Mouse (Mus musculus): ENCODE measurements around the gene Asb8. TPM values are rescaled to one million over a fixed set of nuclear protein-coding genes. Genes with fewer than 3 reads are reported as not detected.
A peak's percentile ranks its signal among the peaks of the same experiment; 100 is the strongest.

The Asb8 gene
- polyA plus RNA-seq, 1 experiment from 2014 or later: 43.7 TPM

DNA sequence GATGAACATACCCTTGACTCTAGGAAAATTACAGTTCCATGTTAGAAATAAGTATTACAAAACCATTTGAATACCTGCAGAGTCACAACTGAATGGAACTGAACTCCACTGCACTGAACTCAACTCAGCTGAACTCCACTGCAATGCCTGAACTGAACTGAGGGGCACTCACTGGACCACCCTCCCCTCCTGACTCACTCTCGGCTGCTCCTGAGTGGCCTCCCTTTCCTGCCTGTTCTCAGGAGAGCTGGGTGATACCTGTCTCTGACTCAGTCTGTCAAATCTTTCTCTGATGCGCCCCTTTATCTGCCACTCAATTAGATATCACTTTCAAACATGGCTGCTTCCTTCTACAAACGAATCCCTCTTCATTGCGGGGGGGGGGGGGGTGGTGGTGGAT, 11.3 kb downstream of the Asb8 start:
- WGBS: 54% methylated on average over 4 of the region's 4 CpGs
- Histone ChIP-seq H3K36me3 (no peaks in the 10 kb centered on the region), H3K27ac (no peak overlapping the region), H3K9ac (no peak overlapping the region), H3K4me1 (no peaks in the 10 kb centered on the region), H3K4me3 (replicated peaks) (no peak overlapping the region), H3K9me3 (no peaks in the 10 kb centered on the region), H3K27me3 (replicated peaks) (no peaks in the 10 kb centered on the region), H3K4me2 (no peak overlapping the region)
- ATAC-seq (ENCODE audit: insufficient read depth, low FRiP score, low read depth): no peak

DNA sequence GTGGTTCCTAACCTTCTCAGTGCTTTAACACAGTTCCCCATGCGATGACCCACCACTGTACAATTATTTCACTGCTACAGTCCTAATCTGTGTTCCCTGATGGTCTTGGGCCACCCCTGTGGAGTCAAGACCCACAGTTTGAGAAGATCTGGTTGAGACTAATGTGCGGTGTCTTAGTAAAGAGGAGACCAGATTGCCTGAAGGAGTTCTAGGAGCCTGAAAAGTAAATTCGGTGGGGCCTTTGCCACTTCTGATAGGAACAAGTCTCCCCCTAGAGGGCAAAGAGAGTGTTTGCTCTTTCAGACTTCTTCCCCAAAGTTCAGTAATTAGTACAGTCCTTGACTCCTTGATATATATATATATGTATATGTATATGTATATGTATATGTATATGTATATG, 11.8 kb downstream of the Asb8 start:
- no peak overlapping the region for H3K4me3 ChIP-seq (replicated peaks)
- no peaks in the 10 kb centered on the region for H3K27me3 ChIP-seq (replicated peaks)
- no peak overlapping the region for H3K4me2 ChIP-seq
- H3K9me3 ChIP-seq: no peaks in the 10 kb centered on the region
- no peak for ATAC-seq (ENCODE audit: insufficient read depth, low FRiP score, low read depth)
- no peaks in the 10 kb centered on the region for H3K36me3 ChIP-seq
- 32% methylated on average over 3 of the region's 3 CpGs for WGBS
- H3K4me1 ChIP-seq: no peaks in the 10 kb centered on the region
- H3K9ac ChIP-seq: no peak overlapping the region
- H3K27ac ChIP-seq: no peak overlapping the region

DNA sequence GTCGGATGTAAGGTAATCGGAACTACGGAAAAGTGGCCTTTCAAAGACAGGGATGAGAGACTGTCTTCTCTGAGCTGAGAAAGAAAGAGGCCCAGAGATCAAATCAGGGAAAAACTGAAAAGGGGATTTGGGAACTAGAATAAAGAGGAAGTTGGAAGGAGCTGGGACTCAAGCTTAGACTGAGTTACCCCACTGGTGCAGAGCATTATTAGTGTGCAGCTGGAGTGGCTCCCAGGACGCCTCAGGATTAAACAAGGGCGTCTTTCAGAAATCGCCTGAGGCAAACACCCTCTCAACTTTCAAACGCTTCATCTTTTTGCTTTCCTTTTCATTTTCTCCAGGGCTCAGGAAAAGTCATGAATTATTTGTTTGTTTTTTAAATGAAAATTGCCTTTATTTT, 12.5 kb downstream of the Asb8 start:
- Histone ChIP-seq H3K9ac (no peak overlapping the region), H3K4me2 (no peak overlapping the region), H3K27me3 (replicated peaks) (no peaks in the 10 kb centered on the region), H3K36me3 (no peaks in the 10 kb centered on the region), H3K27ac (no peak overlapping the region), H3K9me3 (no peaks in the 10 kb centered on the region), H3K4me3 (replicated peaks) (no peak overlapping the region), H3K4me1 (no peaks in the 10 kb centered on the region)
- ATAC-seq (ENCODE audit: insufficient read depth, low FRiP score, low read depth): no peak
- WGBS: 67% methylated on average over 7 of the region's 7 CpGs

DNA sequence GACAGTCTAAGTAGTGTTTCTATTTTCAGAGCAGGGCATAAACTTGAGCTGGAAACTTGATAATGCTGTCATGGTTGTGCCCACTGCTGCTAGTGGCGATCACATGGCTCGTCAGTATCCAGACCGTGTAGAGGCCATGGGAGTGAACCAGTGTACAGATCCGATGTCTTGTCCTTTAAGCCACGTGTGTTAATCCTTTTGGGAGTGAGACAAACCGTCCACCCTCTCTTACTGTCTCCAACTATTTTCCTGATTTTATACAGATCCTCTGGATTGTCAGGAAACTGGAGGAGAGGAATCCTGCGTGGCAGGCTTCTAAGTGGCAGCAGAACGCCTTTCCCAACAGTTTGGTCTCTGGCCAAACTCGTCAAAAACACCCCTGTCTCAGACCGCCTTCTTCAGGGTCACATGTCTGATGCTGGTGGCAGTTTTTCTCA, 16.2 kb downstream of the Asb8 start:
- WGBS: 66% methylated on average over 10 of the region's 10 CpGs

DNA sequence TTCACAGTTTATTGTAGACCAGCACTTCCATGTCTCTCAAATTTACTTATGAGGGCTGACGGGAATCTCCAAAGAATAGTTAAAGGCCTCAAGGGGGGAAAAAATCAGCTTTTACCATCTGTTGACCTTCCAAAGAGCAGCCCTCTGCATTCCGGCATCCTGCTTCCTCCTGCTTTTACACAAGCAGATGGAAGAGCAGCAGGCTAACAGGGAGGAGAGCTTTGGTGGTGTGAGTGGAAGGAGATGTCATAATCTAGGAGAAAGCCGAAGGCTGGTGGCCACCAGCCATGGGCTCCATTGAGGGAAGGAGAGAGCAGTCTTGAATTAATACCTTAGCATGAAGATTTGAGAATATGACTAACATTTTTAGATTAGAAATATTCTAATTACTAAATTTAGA, 17.1 kb downstream of the Asb8 start:
- Histone ChIP-seq H3K4me3 (replicated peaks) (no peak overlapping the region), H3K9ac (no peak overlapping the region), H3K9me3 (no peaks in the 10 kb centered on the region), H3K4me1 (0 out of 2 replicates have a peak, but pooled peaks cover 7% of the 10 kb centered on the region), H3K4me2 (no peak overlapping the region), H3K27me3 (replicated peaks) (no peaks in the 10 kb centered on the region), H3K36me3 (no peaks in the 10 kb centered on the region), H3K27ac (no peak overlapping the region)
- 66% methylated on average over 3 of the region's 3 CpGs for WGBS
- ATAC-seq (ENCODE audit: insufficient read depth, low FRiP score, low read depth): no peak

More for the DNA sequence above, 16.2 kb downstream of the Asb8 start:
- Histone ChIP-seq H3K4me1 (0 out of 2 replicates have a peak, but pooled peaks cover 7% of the 10 kb centered on the region), H3K36me3 (no peaks in the 10 kb centered on the region), H3K9ac (no peak overlapping the region), H3K27me3 (replicated peaks) (no peaks in the 10 kb centered on the region), H3K27ac (no peak overlapping the region), H3K9me3 (no peaks in the 10 kb centered on the region), H3K4me3 (replicated peaks) (no peak overlapping the region), H3K4me2 (no peak overlapping the region)
- no peak for ATAC-seq (ENCODE audit: insufficient read depth, low FRiP score, low read depth)

DNA sequence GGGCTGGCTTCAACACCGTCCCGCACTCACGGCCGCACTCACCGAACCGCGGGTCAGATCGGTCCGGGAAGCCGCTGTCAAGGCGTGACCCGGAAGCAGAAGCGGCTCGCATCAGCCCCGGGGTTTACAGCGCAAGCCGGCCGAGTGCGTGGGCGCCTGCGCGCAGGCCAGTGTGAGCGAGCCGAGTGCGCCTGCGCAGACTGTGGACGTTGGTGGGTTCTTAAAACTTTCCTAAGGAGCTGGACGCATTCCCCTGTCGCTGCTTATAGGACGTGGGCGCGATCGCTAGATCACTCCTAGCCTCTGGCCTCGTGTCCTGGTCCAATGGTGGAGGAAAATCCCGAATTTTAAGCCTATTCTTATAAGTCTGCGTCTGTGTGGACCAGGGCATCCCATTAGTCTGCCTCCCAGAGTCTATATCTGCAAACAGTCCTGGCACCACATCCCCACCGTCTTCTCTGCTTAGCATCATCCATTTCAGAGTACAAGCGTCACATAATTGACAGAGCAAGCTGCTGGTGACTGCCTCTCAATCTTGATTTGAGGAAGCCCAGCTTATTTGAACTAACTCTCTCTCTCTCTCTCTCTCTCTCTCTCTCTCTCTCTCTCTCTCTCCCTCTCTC, 19.8 kb downstream of the Asb8 start:
- H3K9ac ChIP-seq: peak overlapping the region; percentile 95
- under 1% methylated on average over 38 of the region's 38 CpGs for WGBS
- H3K4me1 ChIP-seq: 0 out of 2 replicates have a peak, but pooled peaks cover 7% of the 10 kb centered on the region
- no peaks in the 10 kb centered on the region for H3K9me3 ChIP-seq
- H3K27ac ChIP-seq: peak overlapping the region; percentile 69
- ATAC-seq (ENCODE audit: insufficient read depth, low FRiP score, low read depth): peak; percentile 95
- no peaks in the 10 kb centered on the region for H3K36me3 ChIP-seq
- no peaks in the 10 kb centered on the region for H3K27me3 ChIP-seq (replicated peaks)
- peak overlapping the region; percentile 97 for H3K4me3 ChIP-seq (replicated peaks)
- peak overlapping the region; percentile 77 for H3K4me2 ChIP-seq

DNA sequence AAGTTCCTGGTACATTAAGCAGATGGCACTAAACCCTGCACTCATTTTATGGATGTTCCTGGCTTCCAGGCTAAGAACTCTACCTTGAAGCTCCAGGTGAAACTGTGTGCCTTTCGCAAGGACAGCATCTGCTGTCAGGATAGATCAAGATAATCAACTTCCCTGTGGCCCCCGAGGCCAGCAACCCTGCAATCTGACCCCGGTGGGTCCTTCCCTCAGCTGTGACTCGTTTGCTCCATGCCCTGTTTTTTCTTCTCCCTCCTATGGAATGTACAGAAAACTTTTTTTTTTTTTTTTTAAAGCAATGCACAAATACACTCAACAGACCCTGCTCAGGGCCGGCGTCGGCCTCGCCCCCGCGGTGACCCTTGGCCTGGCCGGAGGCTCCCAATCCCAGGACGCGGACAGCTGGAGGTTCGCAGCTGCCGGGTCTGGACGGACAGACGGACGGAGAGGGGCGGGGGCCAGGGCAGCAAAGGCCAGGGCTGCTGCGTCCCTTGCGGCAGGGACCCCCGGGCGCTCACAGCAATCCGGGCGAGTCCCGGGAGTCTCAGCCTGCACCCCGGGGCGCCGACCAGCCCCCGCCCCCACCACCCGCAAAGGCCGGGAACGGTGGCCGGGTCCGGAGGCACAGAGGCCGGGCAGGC, 20.4 kb downstream of the Asb8 start:
- H3K9me3 ChIP-seq: no peaks in the 10 kb centered on the region
- peak overlapping the region; percentile 95 for H3K9ac ChIP-seq
- peak overlapping the region; percentile 97 for H3K4me3 ChIP-seq (replicated peaks)
- peaks cover under 1% of the 10 kb centered on the region; the same call in 1 of the 2 replicates for H3K36me3 ChIP-seq
- peak overlapping the region; percentile 52 for H3K27ac ChIP-seq
- H3K27me3 ChIP-seq (replicated peaks): no peaks in the 10 kb centered on the region
- ATAC-seq (ENCODE audit: insufficient read depth, low FRiP score, low read depth): peak; percentile 48; the same call in 1 of the 2 replicates
- H3K4me1 ChIP-seq: 0 out of 2 replicates have a peak, but pooled peaks cover 7% of the 10 kb centered on the region
- under 1% methylated on average over 36 of the region's 36 CpGs for WGBS
- peak overlapping the region; percentile 77 for H3K4me2 ChIP-seq

DNA sequence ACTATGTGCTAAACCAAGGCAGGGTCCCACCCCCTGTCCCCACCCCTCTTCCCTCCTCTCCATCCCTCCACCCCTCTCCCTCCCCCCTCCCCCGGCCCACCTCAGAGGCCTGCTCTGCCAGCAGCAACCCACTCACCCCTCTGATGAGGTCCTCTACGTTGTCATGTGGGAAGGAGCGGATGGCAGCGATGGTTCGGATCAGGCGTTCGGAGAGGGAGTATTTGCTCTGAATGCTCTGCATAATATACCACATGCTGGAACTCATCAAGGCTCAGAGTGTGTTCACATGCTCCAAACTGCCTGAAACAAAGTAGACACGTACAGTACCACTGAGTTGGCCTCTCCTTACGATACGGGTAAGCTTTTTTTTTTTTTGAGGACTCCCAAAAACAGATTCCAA, 22.9 kb downstream of the Asb8 start:
- Histone ChIP-seq H3K4me1 (0 out of 2 replicates have a peak, but pooled peaks cover 7% of the 10 kb centered on the region), H3K4me3 (replicated peaks) (no peak overlapping the region), H3K36me3 (peaks cover 4% of the 10 kb centered on the region; the same call in 1 of the 2 replicates), H3K9ac (no peak overlapping the region), H3K27ac (no peak overlapping the region), H3K27me3 (replicated peaks) (no peaks in the 10 kb centered on the region), H3K4me2 (no peak overlapping the region), H3K9me3 (no peaks in the 10 kb centered on the region)
- no peak for ATAC-seq (ENCODE audit: insufficient read depth, low FRiP score, low read depth)
- WGBS: 85% methylated on average over 10 of the region's 10 CpGs

DNA sequence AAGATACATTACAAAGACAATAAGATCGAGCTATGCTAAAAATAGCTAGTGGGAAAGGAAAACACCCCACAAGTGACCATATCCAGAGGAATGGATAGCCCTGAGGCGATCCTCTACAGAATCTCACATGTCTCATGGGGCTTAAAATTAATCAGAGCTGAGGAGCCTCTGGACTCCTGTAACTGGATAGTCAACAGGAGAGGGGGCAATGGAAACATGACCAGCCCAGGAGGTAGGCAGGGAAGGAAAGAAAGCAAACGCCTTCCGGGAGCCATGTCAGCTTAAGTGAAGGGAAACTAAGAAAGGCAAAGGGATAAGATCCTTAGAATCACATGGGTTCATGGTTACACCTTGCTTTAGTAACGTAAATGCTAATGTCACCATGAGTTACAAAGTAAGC, 24.6 kb downstream of the Asb8 start:
- no peak for ATAC-seq (ENCODE audit: insufficient read depth, low FRiP score, low read depth)
- no peak overlapping the region for H3K4me3 ChIP-seq (replicated peaks)
- H3K27me3 ChIP-seq (replicated peaks): no peaks in the 10 kb centered on the region
- H3K27ac ChIP-seq: no peak overlapping the region
- no peaks in the 10 kb centered on the region for H3K9me3 ChIP-seq
- 93% methylated on average over 5 of the region's 5 CpGs for WGBS
- no peak overlapping the region for H3K4me2 ChIP-seq
- peaks cover 14% of the 10 kb centered on the region for H3K36me3 ChIP-seq
- no peak overlapping the region for H3K9ac ChIP-seq
- H3K4me1 ChIP-seq: 0 out of 2 replicates have a peak, but pooled peaks cover 7% of the 10 kb centered on the region

DNA sequence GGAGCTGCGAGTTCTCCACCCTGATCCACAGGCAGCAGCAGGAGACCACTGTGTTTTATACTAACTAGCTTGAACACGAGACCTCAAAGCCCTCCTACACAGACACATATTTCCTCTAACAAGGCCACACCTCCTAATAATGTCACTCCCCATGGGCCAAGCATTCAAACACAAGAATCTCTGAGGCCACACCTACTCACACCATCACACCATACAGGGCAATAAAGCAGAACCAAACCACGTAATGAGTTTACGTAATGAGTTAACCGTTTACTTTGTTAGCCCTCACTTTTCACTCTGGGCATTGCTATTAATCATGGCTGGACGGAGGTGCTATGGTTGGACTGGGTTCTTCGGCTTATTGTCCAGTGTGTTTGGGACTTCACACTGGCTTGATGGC, 25.7 kb downstream of the Asb8 start:
- H3K27ac ChIP-seq: no peak overlapping the region
- no peak overlapping the region for H3K4me3 ChIP-seq (replicated peaks)
- no peaks in the 10 kb centered on the region for H3K27me3 ChIP-seq (replicated peaks)
- WGBS: 59% methylated on average over 7 of the region's 7 CpGs
- no peak overlapping the region for H3K9ac ChIP-seq
- peak; percentile 60; the same call in 1 of the 2 replicates for ATAC-seq (ENCODE audit: insufficient read depth, low FRiP score, low read depth)
- peaks cover 23% of the 10 kb centered on the region for H3K36me3 ChIP-seq
- no peaks in the 10 kb centered on the region for H3K9me3 ChIP-seq
- no peak overlapping the region for H3K4me2 ChIP-seq
- H3K4me1 ChIP-seq: 0 out of 2 replicates have a peak, but pooled peaks cover 6% of the 10 kb centered on the region

DNA sequence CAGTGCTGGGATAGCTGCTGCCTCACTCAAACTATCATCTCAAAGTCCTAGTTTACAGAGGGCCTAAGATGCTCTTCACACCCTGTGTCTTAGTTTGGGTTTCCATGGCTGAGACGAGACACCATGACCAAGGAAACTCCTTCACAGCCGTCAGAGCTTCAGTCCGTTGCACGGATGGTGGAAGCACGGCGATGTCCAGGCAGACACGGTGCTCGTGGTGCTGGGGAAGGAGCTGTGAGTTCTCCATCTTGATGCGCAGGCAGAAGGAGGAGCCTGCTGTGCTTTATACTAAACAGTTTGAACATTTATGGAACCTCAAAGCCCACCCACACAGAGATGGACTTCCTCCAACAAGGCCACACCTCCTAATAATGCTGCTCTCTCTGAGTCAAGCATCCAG, 28.6 kb downstream of the Asb8 start:
- WGBS: 91% methylated on average over 9 of the region's 9 CpGs
- H3K36me3 ChIP-seq: peaks cover 42% of the 10 kb centered on the region
- H3K27ac ChIP-seq: no peak overlapping the region

DNA sequence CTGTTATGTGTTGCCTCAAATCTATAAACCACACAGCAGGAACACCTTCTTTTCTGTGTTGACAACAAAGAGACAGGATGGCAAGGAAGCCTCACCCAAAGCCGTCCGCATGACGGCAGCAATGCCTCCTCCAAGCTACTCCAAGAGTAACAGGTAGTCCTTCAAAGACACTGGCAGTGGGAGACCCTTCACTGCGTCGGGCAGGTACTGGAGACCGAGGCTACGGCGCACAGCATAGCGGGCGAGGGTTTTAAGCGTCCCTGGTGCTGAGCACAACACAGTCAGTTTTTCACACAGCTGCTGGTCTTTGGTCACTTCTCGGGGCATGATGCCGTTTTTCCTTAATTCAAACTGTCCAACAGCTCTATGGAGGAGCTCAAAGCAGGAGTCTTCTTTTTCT, 29.8 kb downstream of the Asb8 start:
- Histone ChIP-seq H3K4me3 (replicated peaks) (no peak overlapping the region), H3K27me3 (replicated peaks) (no peaks in the 10 kb centered on the region), H3K9me3 (no peaks in the 10 kb centered on the region), H3K4me2 (no peak overlapping the region), H3K36me3 (peaks cover 49% of the 10 kb centered on the region), H3K9ac (no peak overlapping the region), H3K4me1 (no peaks in the 10 kb centered on the region), H3K27ac (no peak overlapping the region)
- WGBS: 93% methylated on average over 13 of the region's 13 CpGs
- no peak for ATAC-seq (ENCODE audit: insufficient read depth, low FRiP score, low read depth)

More for the DNA sequence above, 28.6 kb downstream of the Asb8 start:
- Histone ChIP-seq H3K27me3 (replicated peaks) (no peaks in the 10 kb centered on the region), H3K4me1 (no peaks in the 10 kb centered on the region), H3K9ac (no peak overlapping the region), H3K4me2 (no peak overlapping the region), H3K9me3 (no peaks in the 10 kb centered on the region), H3K4me3 (replicated peaks) (no peak overlapping the region)
- ATAC-seq (ENCODE audit: insufficient read depth, low FRiP score, low read depth): no peak
